Mouse (Mus musculus): ENCODE results near the gene Dalrd3. TPM values are rescaled to one million over a fixed set of nuclear protein-coding genes. Genes with fewer than 3 reads are reported as not detected.

Gene Dalrd3
- total and polyA plus RNA-seq, 3 experiments = 85.8 to 126 TPM; not detected in 1

- no peak for TF ChIP-seq POLR2A (IDR thresholded peaks at IDR 0.05; ENCODE audit: control insufficient read depth in 1 of 2, insufficient read depth in 1 of 2, low read depth in 1 of 2, low read length in 2 of 2, poor library complexity in 1 of 2)
- TF ChIP-seq E2F4 (IDR thresholded peaks at IDR 0.05; ENCODE audit: borderline replicate concordance, low read depth, low read length) = no peak
- TF ChIP-seq UBTF (IDR thresholded peaks at IDR 0.05; ENCODE audit: borderline replicate concordance, insufficient read depth, low read depth, low read length) = no peak
Measured at GRCm38 (mm10) chr9:108587571-108588180, 18.0 kb downstream of the Dalrd3 start (continued).

DNA sequence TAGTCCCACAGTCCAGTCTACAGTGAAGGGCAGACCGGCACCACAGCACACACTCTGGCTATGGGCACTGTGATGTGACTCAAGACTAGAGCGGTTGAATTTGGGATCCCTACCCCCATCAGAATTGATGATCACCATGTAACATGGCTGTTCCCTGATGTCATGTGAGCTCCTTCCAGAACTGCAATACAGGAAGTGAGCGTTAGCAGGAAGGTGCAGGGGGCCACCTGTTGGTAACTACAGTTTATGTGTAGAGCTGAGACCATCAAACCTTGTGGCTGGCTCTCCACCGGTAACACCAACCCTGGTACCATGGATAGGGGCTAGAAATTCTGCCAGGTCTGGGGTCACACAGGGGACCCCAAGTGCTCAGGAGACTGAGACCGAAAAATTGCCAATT is 19.5 kb downstream of the Dalrd3 start:
- no peaks in the 10 kb centered on the region for H3K27me3 ChIP-seq (ENCODE audit: control insufficient read depth in 1 of 2, insufficient read depth in 2 of 2, low read length in 2 of 2)
- peaks cover 0 to 5% of the 10 kb centered on the region in 2 experiments; a peak in 3 of 4 replicates for H3K4me1 ChIP-seq (ENCODE audit: control insufficient read depth in 1 of 2, insufficient read depth in 2 of 2, low read length in 2 of 2)
- TF ChIP-seq SIN3A (IDR thresholded peaks at IDR 0.05; ENCODE audit: low read length) = no peak
- TF ChIP-seq MYC (IDR thresholded peaks at IDR 0.05; ENCODE audit: low read depth, low read length) = no peak
- no peak for TF ChIP-seq TCF12 (IDR thresholded peaks at IDR 0.05; ENCODE audit: low read depth, low read length)
- no peak for TF ChIP-seq POLR2AphosphoS2 (IDR thresholded peaks at IDR 0.05; ENCODE audit: low read length)
- TF ChIP-seq MXI1 (IDR thresholded peaks at IDR 0.05; ENCODE audit: low read depth, low read length) = no peak
- TF ChIP-seq ZMIZ1 (IDR thresholded peaks at IDR 0.05; ENCODE audit: low read depth, low read length) = no peak
- no peak for TF ChIP-seq TAL1 (IDR thresholded peaks at IDR 0.05; ENCODE audit: low read length)
- TF ChIP-seq GATA1 (IDR thresholded peaks at IDR 0.05; ENCODE audit: low read depth, low read length) = no peak
- no peak for TF ChIP-seq CHD1 (IDR thresholded peaks at IDR 0.05; ENCODE audit: low read depth, low read length)
- no peak for TF ChIP-seq SMC3 (IDR thresholded peaks at IDR 0.05; ENCODE audit: low read depth, low read length)
- no peak for TF ChIP-seq NELFE (IDR thresholded peaks at IDR 0.05; ENCODE audit: low read depth, low read length)
- TF ChIP-seq RAD21 (IDR thresholded peaks at IDR 0.05; ENCODE audit: low read depth, low read length) = peak; percentile 33
- peak; percentile 72; the same call in 1 of the 2 replicates for TF ChIP-seq USF1 (IDR thresholded peaks at IDR 0.05; ENCODE audit: low read depth, low read length)
- TF ChIP-seq ZKSCAN1 (IDR thresholded peaks at IDR 0.05; ENCODE audit: low read depth, low read length) = no peak
- TF ChIP-seq KAT2A (conservative IDR thresholded peaks at IDR 0.05; ENCODE audit: low read depth, low read length) = no peak
- TF ChIP-seq HCFC1 (IDR thresholded peaks at IDR 0.05; ENCODE audit: low read depth, low read length) = no peak
- peak in 2 of 3 experiments; percentile 8 to 47; a peak in 2 of 6 replicates for TF ChIP-seq CTCF (IDR thresholded peaks at IDR 0.05 in 2 of 3, conservative IDR thresholded peaks at IDR 0.05 in 1 of 3; ENCODE audit: control insufficient read depth in 1 of 3, insufficient read depth in 1 of 3, low read depth in 2 of 3, low read length in 3 of 3, poor library complexity in 1 of 3, severe bottlenecking in 1 of 3)
- TF ChIP-seq ELF1 (IDR thresholded peaks at IDR 0.05; ENCODE audit: low read depth, low read length) = peak; percentile 80
- no peaks in the 10 kb centered on the region for H3K9me3 ChIP-seq (replicated peaks; ENCODE audit: insufficient read depth, low read length)
- peak; percentile 37 for DNase-seq (ENCODE audit: low read depth, low spot score)
- peaks cover 0 to 4% of the 10 kb centered on the region in 2 experiments; a peak in 1 of 4 replicates for H3K36me3 ChIP-seq (ENCODE audit: control insufficient read depth in 1 of 2, insufficient read depth in 2 of 2, low read length in 2 of 2)
- H3K27ac ChIP-seq (ENCODE audit: control insufficient read depth, low read depth, low read length) = no peak overlapping the region
- no peak overlapping the region for H3K4me3 ChIP-seq (ENCODE audit: control insufficient read depth in 1 of 2, insufficient read depth in 1 of 2, low read depth in 2 of 2, low read length in 2 of 2)
- H3K79me2 ChIP-seq (ENCODE audit: control insufficient read depth, insufficient read depth, low read length, poor library complexity) = no peaks in the 10 kb centered on the region
- no peak overlapping the region for H3K9ac ChIP-seq (ENCODE audit: control insufficient read depth, low read depth, low read length, poor library complexity, severe bottlenecking)
